Mouse (Mus musculus): ENCODE measurements around the gene Crygd. TPM values are rescaled to one million over a fixed set of nuclear protein-coding genes. Genes with fewer than 3 reads are reported as not detected.

The Crygd gene
- polyA plus RNA-seq, 1 experiment from 2014 or later: not detected

DNA sequence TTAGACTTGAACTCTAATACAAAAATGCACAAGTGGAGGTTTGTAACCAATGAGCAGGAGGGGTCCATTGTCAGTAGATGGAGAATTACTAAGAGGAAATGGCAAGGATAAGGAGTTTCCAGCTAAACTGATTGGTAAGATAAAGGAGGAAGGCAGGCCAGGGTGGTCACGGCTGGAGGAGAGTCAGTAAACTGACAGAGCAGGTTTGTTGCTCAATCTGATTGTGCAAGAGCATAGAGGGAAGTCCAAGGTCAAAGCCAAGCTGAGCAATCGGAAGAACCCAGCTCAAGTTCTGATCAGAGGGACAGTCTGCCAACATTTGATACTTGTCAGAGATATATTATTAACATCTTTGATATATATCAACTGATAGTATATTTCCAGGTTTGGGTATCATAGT, 27.1 kb upstream of the Crygd start:
- Histone ChIP-seq H3K27ac (ENCODE audit: low read length) (no peak overlapping the region), H3K4me1 (replicated peaks; ENCODE audit: control insufficient read depth, insufficient read depth, low read length) (no peaks in the 10 kb centered on the region), H3K4me2 (ENCODE audit: low read length) (no peak overlapping the region), H3K36me3 (ENCODE audit: control insufficient read depth, insufficient read depth) (no peaks in the 10 kb centered on the region), H3K9ac (replicated peaks; ENCODE audit: low read depth, low read length) (no peak overlapping the region), H3K9me3 (ENCODE audit: control insufficient read depth, low read length) (no peaks in the 10 kb centered on the region), H3K4me3 (replicated peaks; ENCODE audit: low read length) (no peak overlapping the region), H3K27me3 (replicated peaks; ENCODE audit: control insufficient read depth, insufficient read depth, low read length) (no peaks in the 10 kb centered on the region)
- WGBS: 83% methylated on average over 2 of the region's 2 CpGs
- no peak for ATAC-seq

GRCm38 (mm10) chr1:65088567-65089356, 25.5 kb upstream of the Crygd start:
- no peak overlapping the region for H3K27ac ChIP-seq (ENCODE audit: low read length)
- H3K4me2 ChIP-seq (ENCODE audit: low read length): no peak overlapping the region
- 82% methylated on average over 6 of the region's 6 CpGs for WGBS
- H3K9me3 ChIP-seq (ENCODE audit: control insufficient read depth, low read length): no peaks in the 10 kb centered on the region
- H3K9ac ChIP-seq (replicated peaks; ENCODE audit: low read depth, low read length): no peak overlapping the region
- H3K27me3 ChIP-seq (replicated peaks; ENCODE audit: control insufficient read depth, insufficient read depth, low read length): no peaks in the 10 kb centered on the region
- no peaks in the 10 kb centered on the region for H3K36me3 ChIP-seq (ENCODE audit: control insufficient read depth, insufficient read depth)
- no peaks in the 10 kb centered on the region for H3K4me1 ChIP-seq (replicated peaks; ENCODE audit: control insufficient read depth, insufficient read depth, low read length)
- ATAC-seq: no peak
- H3K4me3 ChIP-seq (replicated peaks; ENCODE audit: low read length): no peak overlapping the region

DNA sequence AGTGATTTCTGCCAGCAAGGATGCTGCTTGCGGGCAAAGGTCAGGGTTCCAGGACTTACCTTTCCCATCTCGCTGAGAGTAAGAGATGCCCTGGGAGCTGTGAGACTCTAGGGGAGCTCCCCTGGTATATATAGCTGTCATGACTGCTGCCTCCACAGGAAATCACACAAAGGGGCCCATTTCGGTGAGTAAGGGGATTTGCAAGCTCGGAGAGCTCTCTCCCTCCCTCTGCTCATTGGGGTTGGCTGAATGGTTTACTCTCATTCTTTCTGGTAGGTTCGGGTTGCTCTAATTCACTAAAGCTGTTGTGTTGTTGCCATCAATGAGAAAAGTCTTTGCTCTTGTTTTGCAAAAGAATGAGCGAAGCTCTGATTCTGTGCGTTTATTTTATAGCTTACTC, 18.9 kb upstream of the Crygd start, which contains the start of gene Crygb:
TSS of gene Crygb (minus strand) at position 101 of the 400 bp plus-strand sequence.
- Histone ChIP-seq H3K4me2 (ENCODE audit: low read length) (no peak within 1 kb of the TSS), H3K4me1 (replicated peaks; ENCODE audit: control insufficient read depth, insufficient read depth, low read length) (no peaks in the 10 kb centered on the region), H3K27me3 (replicated peaks; ENCODE audit: control insufficient read depth, insufficient read depth, low read length) (no peaks in the 10 kb centered on the region), H3K36me3 (ENCODE audit: control insufficient read depth, insufficient read depth) (no peaks in the 10 kb centered on the region), H3K4me3 (replicated peaks; ENCODE audit: low read length) (no peak within 1 kb of the TSS), H3K9ac (replicated peaks; ENCODE audit: low read depth, low read length) (no peak within 1 kb of the TSS), H3K27ac (ENCODE audit: low read length) (no peak within 1 kb of the TSS), H3K9me3 (ENCODE audit: control insufficient read depth, low read length) (no peaks in the 10 kb centered on the region)
- 27% methylated on average over 7 of the region's 7 CpGs for WGBS
- ATAC-seq: no peak

DNA sequence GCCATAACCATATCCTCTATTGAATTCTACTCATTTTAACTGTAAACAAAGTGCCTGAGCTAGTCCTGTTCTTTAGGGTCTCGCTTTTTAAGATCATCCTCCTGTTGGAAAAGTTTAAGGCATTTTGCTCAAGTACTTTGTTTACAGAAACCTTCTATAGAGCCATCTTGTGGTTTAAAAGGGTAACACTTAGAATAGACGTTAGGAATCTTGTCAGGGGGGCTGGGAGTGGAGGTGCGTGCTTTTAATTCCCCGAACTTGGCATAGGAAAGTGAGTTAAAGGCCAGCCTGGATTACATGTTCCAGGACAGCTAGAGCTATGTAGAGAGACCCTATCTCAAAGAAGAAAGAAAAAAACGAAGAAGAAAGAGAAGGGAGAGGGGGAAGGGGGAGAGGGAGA, 12.4 kb upstream of the Crygd start:
- H3K27me3 ChIP-seq (replicated peaks; ENCODE audit: control insufficient read depth, insufficient read depth, low read length): no peaks in the 10 kb centered on the region
- H3K9me3 ChIP-seq (ENCODE audit: control insufficient read depth, low read length): no peaks in the 10 kb centered on the region
- no peak overlapping the region for H3K4me2 ChIP-seq (ENCODE audit: low read length)
- no peaks in the 10 kb centered on the region for H3K36me3 ChIP-seq (ENCODE audit: control insufficient read depth, insufficient read depth)
- 15% methylated on average over 5 of the region's 5 CpGs for WGBS
- no peaks in the 10 kb centered on the region for H3K4me1 ChIP-seq (replicated peaks; ENCODE audit: control insufficient read depth, insufficient read depth, low read length)
- ATAC-seq: no peak
- H3K9ac ChIP-seq (replicated peaks; ENCODE audit: low read depth, low read length): no peak overlapping the region
- H3K4me3 ChIP-seq (replicated peaks; ENCODE audit: low read length): no peak overlapping the region
- no peak overlapping the region for H3K27ac ChIP-seq (ENCODE audit: low read length)

DNA sequence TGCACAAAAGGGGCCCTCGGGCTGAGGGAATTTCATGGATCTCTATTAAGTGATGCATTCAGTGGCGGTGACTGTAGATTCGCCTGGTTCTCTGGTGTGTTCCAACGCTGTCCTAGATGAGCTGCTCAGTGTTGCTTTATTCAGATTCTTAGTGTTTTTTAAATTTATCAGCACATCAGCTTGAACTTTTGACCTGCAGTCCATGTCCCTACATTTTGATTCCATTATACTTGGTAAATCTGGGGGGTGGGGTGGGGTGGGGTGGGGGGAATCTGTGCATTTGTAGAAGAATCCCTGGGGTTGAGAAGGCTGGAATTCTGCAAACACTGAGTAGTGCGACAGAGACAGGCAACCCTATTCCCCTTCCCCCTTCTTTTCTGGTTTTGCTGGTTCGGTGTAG, 10.3 kb upstream of the Crygd start, which contains the start of gene Crygc:
TSS of gene Crygc (minus strand) at position 101 of the 400 bp plus-strand sequence.
- ATAC-seq: no peak
- H3K4me2 ChIP-seq (ENCODE audit: low read length): no peak within 1 kb of the TSS

DNA sequence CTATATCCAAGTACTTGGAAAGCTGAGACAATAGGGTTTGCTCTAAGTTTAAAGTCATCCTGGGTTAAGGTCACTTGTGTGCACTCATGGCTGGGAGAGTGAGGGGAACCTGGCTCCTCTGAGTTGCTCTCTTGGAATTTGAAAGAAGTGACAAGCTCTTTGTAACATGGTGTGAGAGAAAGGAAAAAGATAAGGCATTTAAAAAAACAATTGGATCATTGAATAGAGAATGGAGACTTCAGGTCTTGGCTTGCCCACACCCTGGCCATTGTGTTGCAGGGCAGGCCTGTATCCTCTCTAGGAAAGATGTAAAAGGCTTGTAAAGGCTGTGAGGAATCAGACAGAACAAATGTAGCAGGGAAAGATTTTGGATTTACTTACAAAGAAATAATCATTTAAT, 4.6 kb upstream of the Crygd start:
- H3K4me1 ChIP-seq (replicated peaks; ENCODE audit: control insufficient read depth, insufficient read depth, low read length): no peaks in the 10 kb centered on the region
- no peaks in the 10 kb centered on the region for H3K27me3 ChIP-seq (replicated peaks; ENCODE audit: control insufficient read depth, insufficient read depth, low read length)
- no peak overlapping the region for H3K9ac ChIP-seq (replicated peaks; ENCODE audit: low read depth, low read length)
- no peak overlapping the region for H3K4me2 ChIP-seq (ENCODE audit: low read length)
- H3K27ac ChIP-seq (ENCODE audit: low read length): no peak overlapping the region
- H3K9me3 ChIP-seq (ENCODE audit: control insufficient read depth, low read length): no peaks in the 10 kb centered on the region
- no peak overlapping the region for H3K4me3 ChIP-seq (replicated peaks; ENCODE audit: low read length)
- ATAC-seq: no peak
- H3K36me3 ChIP-seq (ENCODE audit: control insufficient read depth, insufficient read depth): no peaks in the 10 kb centered on the region

More for the DNA sequence above, 10.3 kb upstream of the Crygd start, which contains the start of gene Crygc:
- H3K4me3 ChIP-seq (replicated peaks; ENCODE audit: low read length): no peak within 1 kb of the TSS
- 54% methylated on average over 6 of the region's 6 CpGs for WGBS
- no peaks in the 10 kb centered on the region for H3K27me3 ChIP-seq (replicated peaks; ENCODE audit: control insufficient read depth, insufficient read depth, low read length)
- no peaks in the 10 kb centered on the region for H3K36me3 ChIP-seq (ENCODE audit: control insufficient read depth, insufficient read depth)
- no peak within 1 kb of the TSS for H3K9ac ChIP-seq (replicated peaks; ENCODE audit: low read depth, low read length)
- no peak within 1 kb of the TSS for H3K27ac ChIP-seq (ENCODE audit: low read length)
- no peaks in the 10 kb centered on the region for H3K4me1 ChIP-seq (replicated peaks; ENCODE audit: control insufficient read depth, insufficient read depth, low read length)
- no peaks in the 10 kb centered on the region for H3K9me3 ChIP-seq (ENCODE audit: control insufficient read depth, low read length)

GRCm38 (mm10) chr1:65064201-65064600, 949 bp upstream of the Crygd start:
- no peaks in the 10 kb centered on the region for H3K4me1 ChIP-seq (replicated peaks; ENCODE audit: control insufficient read depth, insufficient read depth, low read length)

GRCm38 (mm10) chr1:65052140-65052539, 11.1 kb downstream of the Crygd start:
- H3K4me1 ChIP-seq (replicated peaks; ENCODE audit: control insufficient read depth, insufficient read depth, low read length): no peaks in the 10 kb centered on the region
- H3K36me3 ChIP-seq (ENCODE audit: control insufficient read depth, insufficient read depth): no peaks in the 10 kb centered on the region
- no peak overlapping the region for H3K4me2 ChIP-seq (ENCODE audit: low read length)
- no peaks in the 10 kb centered on the region for H3K9me3 ChIP-seq (ENCODE audit: control insufficient read depth, low read length)
- no peak overlapping the region for H3K9ac ChIP-seq (replicated peaks; ENCODE audit: low read depth, low read length)
- no peak overlapping the region for H3K27ac ChIP-seq (ENCODE audit: low read length)
- ATAC-seq: no peak
- WGBS: 25% methylated on average over 2 of the region's 2 CpGs
- H3K4me3 ChIP-seq (replicated peaks; ENCODE audit: low read length): no peak overlapping the region
- no peaks in the 10 kb centered on the region for H3K27me3 ChIP-seq (replicated peaks; ENCODE audit: control insufficient read depth, insufficient read depth, low read length)

More at GRCm38 (mm10) chr1:65064201-65064600, 949 bp upstream of the Crygd start:
- Histone ChIP-seq H3K4me2 (ENCODE audit: low read length) (no peak overlapping the region), H3K9me3 (ENCODE audit: control insufficient read depth, low read length) (no peaks in the 10 kb centered on the region), H3K36me3 (ENCODE audit: control insufficient read depth, insufficient read depth) (no peaks in the 10 kb centered on the region), H3K27me3 (replicated peaks; ENCODE audit: control insufficient read depth, insufficient read depth, low read length) (no peaks in the 10 kb centered on the region), H3K27ac (ENCODE audit: low read length) (no peak overlapping the region), H3K4me3 (replicated peaks; ENCODE audit: low read length) (no peak overlapping the region), H3K9ac (replicated peaks; ENCODE audit: low read depth, low read length) (no peak overlapping the region)
- 73% methylated on average over 15 of the region's 15 CpGs for WGBS
- no peak for ATAC-seq

GRCm38 (mm10) chr1:65051696-65052095, 11.6 kb downstream of the Crygd start:
- H3K9ac ChIP-seq (replicated peaks; ENCODE audit: low read depth, low read length): no peak overlapping the region
- ATAC-seq: no peak
- H3K36me3 ChIP-seq (ENCODE audit: control insufficient read depth, insufficient read depth): no peaks in the 10 kb centered on the region
- no peaks in the 10 kb centered on the region for H3K9me3 ChIP-seq (ENCODE audit: control insufficient read depth, low read length)
- 51% methylated on average over 7 of the region's 7 CpGs for WGBS
- H3K4me2 ChIP-seq (ENCODE audit: low read length): no peak overlapping the region
- no peak overlapping the region for H3K27ac ChIP-seq (ENCODE audit: low read length)
- H3K4me1 ChIP-seq (replicated peaks; ENCODE audit: control insufficient read depth, insufficient read depth, low read length): no peaks in the 10 kb centered on the region
- H3K4me3 ChIP-seq (replicated peaks; ENCODE audit: low read length): no peak overlapping the region
- no peaks in the 10 kb centered on the region for H3K27me3 ChIP-seq (replicated peaks; ENCODE audit: control insufficient read depth, insufficient read depth, low read length)

Measured in forebrain, embryonic 16.5 days (tissue).